Mouse (Mus musculus): ENCODE measurements around the gene Gm38392.

The Gm38392 gene

GRCm38 (mm10) chr3:88214197-88214938, 72.6 kb downstream of the Gm38392 start:
- DNase-seq: no peak

- peak; percentile 23 for DNase-seq
Measured at GRCm38 (mm10) chr3:88213019-88213418, 74.0 kb downstream of the Gm38392 start.

GRCm38 (mm10) chr3:88212356-88212755, 74.7 kb downstream of the Gm38392 start:
- no peak for DNase-seq

GRCm38 (mm10) chr3:88210918-88211317, 76.1 kb downstream of the Gm38392 start:
- DNase-seq: no peak

GRCm38 (mm10) chr3:88210121-88210520, 76.9 kb downstream of the Gm38392 start:
- no peak for DNase-seq

GRCm38 (mm10) chr3:88209306-88209705, 77.7 kb downstream of the Gm38392 start:
- no peak for DNase-seq

GRCm38 (mm10) chr3:88208226-88208720, 78.7 kb downstream of the Gm38392 start:
- DNase-seq: no peak

- DNase-seq: no peak
Measured at GRCm38 (mm10) chr3:88207451-88208100, 79.4 kb downstream of the Gm38392 start.

GRCm38 (mm10) chr3:88206901-88207371, 80.1 kb downstream of the Gm38392 start:
- no peak for DNase-seq

- no peak for DNase-seq
Measured at GRCm38 (mm10) chr3:88206500-88206899, 80.5 kb downstream of the Gm38392 start.

- no peak for DNase-seq
Measured at GRCm38 (mm10) chr3:88205563-88206491, 81.2 kb downstream of the Gm38392 start.

- no peak for DNase-seq
Measured at GRCm38 (mm10) chr3:88205176-88205562, 81.8 kb downstream of the Gm38392 start.

- no peak for DNase-seq
Measured at GRCm38 (mm10) chr3:88204751-88205150, 82.3 kb downstream of the Gm38392 start.

- DNase-seq: no peak
Measured at GRCm38 (mm10) chr3:88203999-88204700, 82.9 kb downstream of the Gm38392 start.

GRCm38 (mm10) chr3:88203456-88203855, 83.6 kb downstream of the Gm38392 start:
- DNase-seq: no peak

GRCm38 (mm10) chr3:88202986-88203385, 84.0 kb downstream of the Gm38392 start:
- no peak for DNase-seq

- DNase-seq: no peak
Measured at GRCm38 (mm10) chr3:88201640-88202039, 85.4 kb downstream of the Gm38392 start.

- no peak for DNase-seq
Measured at GRCm38 (mm10) chr3:88200972-88201330, 86.1 kb downstream of the Gm38392 start.

GRCm38 (mm10) chr3:88200161-88200971, 86.6 kb downstream of the Gm38392 start:
- no peak for DNase-seq

- no peak for DNase-seq
Measured at GRCm38 (mm10) chr3:88199541-88200110, 87.4 kb downstream of the Gm38392 start.

- no peak for DNase-seq
Measured at GRCm38 (mm10) chr3:88198505-88199020, 88.4 kb downstream of the Gm38392 start.
